Mouse (Mus musculus): ENCODE measurements around the gene Gas2l3. TPM values are rescaled to one million over a fixed set of nuclear protein-coding genes. Genes with fewer than 3 reads are reported as not detected.

Gene Gas2l3
- polyA plus RNA-seq, 1 experiment from 2014 or later = 6.4 TPM

DNA sequence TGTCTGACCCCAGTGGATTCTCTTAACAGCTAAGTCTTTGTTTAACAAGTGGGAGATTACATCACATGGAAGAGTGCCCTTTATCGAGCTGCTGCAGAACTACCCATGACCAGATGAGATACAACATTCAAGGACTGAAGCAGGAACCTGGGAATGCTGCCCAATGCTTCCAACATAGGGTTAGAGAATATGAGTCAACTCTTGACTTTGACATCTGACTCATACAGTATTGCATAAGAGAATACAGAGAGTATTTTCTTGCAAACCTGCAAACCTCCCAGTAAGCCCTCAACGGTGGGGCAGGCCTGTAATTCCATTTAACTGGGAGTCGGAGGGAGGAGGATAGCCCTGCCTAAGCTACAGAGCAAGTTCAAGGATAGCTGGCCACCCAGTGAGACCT, 15.0 kb upstream of the Gas2l3 start:
- Histone ChIP-seq H3K27ac (replicated peaks) (no peak overlapping the region), H3K9me3 (ENCODE audit: control insufficient read depth, low read length) (no peaks in the 10 kb centered on the region), H3K4me3 (ENCODE audit: low read depth, low read length) (no peak overlapping the region), H3K36me3 (ENCODE audit: control insufficient read depth, insufficient read depth, low read length) (no peaks in the 10 kb centered on the region), H3K27me3 (ENCODE audit: control insufficient read depth, insufficient read depth, low read length) (no peaks in the 10 kb centered on the region), H3K4me2 (replicated peaks; ENCODE audit: low read depth) (no peak overlapping the region), H3K9ac (ENCODE audit: low read length) (no peak overlapping the region), H3K4me1 (replicated peaks; ENCODE audit: control insufficient read depth, insufficient read depth) (no peaks in the 10 kb centered on the region)
- WGBS = 39% methylated on average over 3 of the region's 3 CpGs
- DNase-seq (ENCODE audit: low spot score) (peak; percentile 48), ATAC-seq (ENCODE audit: low FRiP score, low TSS enrichment) (peak; percentile 88)
- TF ChIP-seq EP300 (optimal IDR thresholded peaks at IDR 0.05) (no peak), CTCF (IDR thresholded peaks at IDR 0.05; ENCODE audit: low read depth) (no peak)

DNA sequence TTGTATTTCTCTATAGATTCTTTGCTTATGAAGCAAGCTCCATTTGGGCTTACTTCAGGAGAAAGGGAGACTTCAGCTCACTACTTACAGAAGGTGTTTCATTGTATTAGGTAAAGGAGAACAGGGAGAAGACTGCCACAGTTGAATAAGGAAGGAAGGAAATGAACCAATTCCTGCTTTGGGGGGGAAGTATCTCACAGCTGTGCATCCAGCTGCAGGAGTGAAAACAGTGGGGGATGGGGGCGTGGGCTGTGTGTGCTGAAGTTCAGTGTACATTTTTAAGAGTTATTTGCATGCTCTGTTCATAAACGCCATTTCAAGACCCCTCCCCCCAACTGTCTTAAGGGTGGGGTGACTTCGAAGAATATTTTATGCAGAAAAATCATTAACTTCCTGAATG, 10.0 kb upstream of the Gas2l3 start:
- H3K27ac ChIP-seq (replicated peaks) = no peak overlapping the region
- no peaks in the 10 kb centered on the region for H3K27me3 ChIP-seq (ENCODE audit: control insufficient read depth, insufficient read depth, low read length)
- H3K4me3 ChIP-seq (ENCODE audit: low read depth, low read length) = no peak overlapping the region
- TF ChIP-seq EP300 (optimal IDR thresholded peaks at IDR 0.05) (no peak), CTCF (IDR thresholded peaks at IDR 0.05; ENCODE audit: low read depth) (no peak)
- no peak for ATAC-seq (ENCODE audit: low FRiP score, low TSS enrichment)
- no peak overlapping the region for H3K9ac ChIP-seq (ENCODE audit: low read length)
- no peak for DNase-seq (ENCODE audit: low spot score)
- WGBS = 53% methylated on average over 3 of the region's 3 CpGs
- no peaks in the 10 kb centered on the region for H3K36me3 ChIP-seq (ENCODE audit: control insufficient read depth, insufficient read depth, low read length)
- no peak overlapping the region for H3K4me2 ChIP-seq (replicated peaks; ENCODE audit: low read depth)
- no peaks in the 10 kb centered on the region for H3K9me3 ChIP-seq (ENCODE audit: control insufficient read depth, low read length)
- no peaks in the 10 kb centered on the region for H3K4me1 ChIP-seq (replicated peaks; ENCODE audit: control insufficient read depth, insufficient read depth)

DNA sequence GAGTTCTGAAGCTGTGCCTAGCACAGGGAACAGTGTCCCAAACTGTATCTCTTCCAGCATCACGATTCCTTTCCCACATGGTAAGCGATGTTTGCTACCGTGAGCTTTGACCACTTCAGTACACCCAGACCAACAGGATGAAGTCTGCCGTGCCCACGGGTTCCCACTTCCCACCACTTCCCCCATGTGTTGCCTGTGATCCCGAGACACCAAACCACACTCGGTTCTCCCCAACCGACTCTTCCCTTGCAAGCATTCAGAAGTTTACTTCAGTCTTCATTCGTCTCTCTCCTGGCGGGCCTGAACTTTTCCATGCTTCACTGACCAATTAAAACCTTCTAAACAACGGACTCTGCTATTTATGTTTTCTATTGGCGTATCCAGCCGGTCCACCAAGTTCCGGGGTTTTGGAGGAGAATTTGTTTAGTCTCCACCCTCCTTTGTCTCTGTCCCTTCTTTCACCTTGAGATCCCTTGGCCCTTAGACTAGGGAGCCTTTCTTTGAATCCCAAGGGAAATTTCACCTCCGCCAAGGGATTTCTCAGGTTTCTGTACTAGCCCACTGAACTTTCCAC, 9.4 kb upstream of the Gas2l3 start:
- no peak overlapping the region for H3K4me3 ChIP-seq (ENCODE audit: low read depth, low read length)
- WGBS = 75% methylated on average over 15 of the region's 15 CpGs
- DNase-seq (ENCODE audit: low spot score) = no peak
- H3K9ac ChIP-seq (ENCODE audit: low read length) = no peak overlapping the region
- no peak for ATAC-seq (ENCODE audit: low FRiP score, low TSS enrichment)
- TF ChIP-seq EP300 (optimal IDR thresholded peaks at IDR 0.05) (no peak), CTCF (IDR thresholded peaks at IDR 0.05; ENCODE audit: low read depth) (no peak)
- no peak overlapping the region for H3K4me2 ChIP-seq (replicated peaks; ENCODE audit: low read depth)
- no peaks in the 10 kb centered on the region for H3K9me3 ChIP-seq (ENCODE audit: control insufficient read depth, low read length)
- no peaks in the 10 kb centered on the region for H3K36me3 ChIP-seq (ENCODE audit: control insufficient read depth, insufficient read depth, low read length)
- H3K27ac ChIP-seq (replicated peaks) = no peak overlapping the region
- H3K27me3 ChIP-seq (ENCODE audit: control insufficient read depth, insufficient read depth, low read length) = no peaks in the 10 kb centered on the region
- no peaks in the 10 kb centered on the region for H3K4me1 ChIP-seq (replicated peaks; ENCODE audit: control insufficient read depth, insufficient read depth)

DNA sequence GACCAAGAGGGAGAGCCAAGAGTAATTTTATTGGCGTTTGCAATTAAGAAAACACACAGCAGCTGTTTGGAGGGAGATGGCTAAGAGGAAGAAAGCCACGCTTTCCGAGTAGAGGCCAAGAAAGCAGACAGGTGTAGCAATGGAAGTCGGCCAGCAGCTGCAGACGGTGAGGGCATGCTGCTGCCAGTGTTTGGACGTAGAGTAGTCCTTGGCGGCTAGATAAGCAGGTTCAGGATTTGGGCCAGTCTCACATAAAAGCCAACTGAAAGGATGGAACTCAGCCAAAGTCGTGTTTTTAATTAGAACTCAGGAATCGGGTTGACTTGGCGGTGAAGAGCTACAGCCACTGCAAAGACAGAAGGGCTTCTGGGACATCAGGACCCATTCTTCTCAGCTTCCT, 6.6 kb upstream of the Gas2l3 start:
- no peaks in the 10 kb centered on the region for H3K9me3 ChIP-seq (ENCODE audit: control insufficient read depth, low read length)
- no peaks in the 10 kb centered on the region for H3K4me1 ChIP-seq (replicated peaks; ENCODE audit: control insufficient read depth, insufficient read depth)
- H3K9ac ChIP-seq (ENCODE audit: low read length) = no peak overlapping the region
- no peaks in the 10 kb centered on the region for H3K27me3 ChIP-seq (ENCODE audit: control insufficient read depth, insufficient read depth, low read length)
- H3K27ac ChIP-seq (replicated peaks) = no peak overlapping the region
- 33% methylated on average over 10 of the region's 10 CpGs for WGBS
- H3K4me2 ChIP-seq (replicated peaks; ENCODE audit: low read depth) = no peak overlapping the region
- TF ChIP-seq CTCF (IDR thresholded peaks at IDR 0.05; ENCODE audit: low read depth) = no peak
- no peak for TF ChIP-seq EP300 (optimal IDR thresholded peaks at IDR 0.05)
- DNase-seq (ENCODE audit: low spot score) (no peak), ATAC-seq (ENCODE audit: low FRiP score, low TSS enrichment) (no peak)
- no peaks in the 10 kb centered on the region for H3K36me3 ChIP-seq (ENCODE audit: control insufficient read depth, insufficient read depth, low read length)
- H3K4me3 ChIP-seq (ENCODE audit: low read depth, low read length) = no peak overlapping the region

DNA sequence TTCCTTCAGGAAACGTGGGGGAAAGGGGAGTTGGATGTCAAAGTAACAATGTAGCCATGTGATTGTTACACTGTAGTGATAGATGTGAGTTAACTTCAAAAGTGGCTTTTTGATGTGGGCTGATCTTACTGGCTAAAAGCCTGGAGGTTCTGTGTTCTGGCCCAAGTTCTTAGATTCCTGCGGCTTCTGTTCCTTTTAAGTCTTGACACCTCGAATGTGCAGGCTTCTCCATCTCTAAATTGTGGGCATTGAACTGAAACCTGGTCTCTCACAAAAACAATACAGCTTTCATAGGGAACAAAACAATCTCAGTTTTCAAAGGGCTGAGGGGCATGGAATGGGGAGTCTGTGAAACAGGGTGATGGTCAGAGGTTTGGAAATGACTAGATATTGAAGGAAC, 614 bp upstream of the Gas2l3 start:
- no peak overlapping the region for H3K9ac ChIP-seq (ENCODE audit: low read length)
- no peaks in the 10 kb centered on the region for H3K4me1 ChIP-seq (replicated peaks; ENCODE audit: control insufficient read depth, insufficient read depth)
- no peaks in the 10 kb centered on the region for H3K9me3 ChIP-seq (ENCODE audit: control insufficient read depth, low read length)
- peak overlapping the region; percentile 45 for H3K27ac ChIP-seq (replicated peaks)
- no peak for ATAC-seq (ENCODE audit: low FRiP score, low TSS enrichment)
- 41% methylated on average over 3 of the region's 3 CpGs for WGBS
- TF ChIP-seq EP300 (optimal IDR thresholded peaks at IDR 0.05) (no peak), CTCF (IDR thresholded peaks at IDR 0.05; ENCODE audit: low read depth) (no peak)
- no peaks in the 10 kb centered on the region for H3K27me3 ChIP-seq (ENCODE audit: control insufficient read depth, insufficient read depth, low read length)
- H3K36me3 ChIP-seq (ENCODE audit: control insufficient read depth, insufficient read depth, low read length) = no peaks in the 10 kb centered on the region
- peak overlapping the region; percentile 94 for H3K4me2 ChIP-seq (replicated peaks; ENCODE audit: low read depth)
- DNase-seq (ENCODE audit: low spot score) = no peak
- H3K4me3 ChIP-seq (ENCODE audit: low read depth, low read length) = peak overlapping the region; percentile 75

GRCm38 (mm10) chr10:89443115-89443622, 598 bp downstream of the Gas2l3 start:
- Histone ChIP-seq H3K4me3 (ENCODE audit: low read depth, low read length) (peak overlapping the region; percentile 75), H3K9ac (ENCODE audit: low read length) (peak overlapping the region; percentile 69), H3K36me3 (ENCODE audit: control insufficient read depth, insufficient read depth, low read length) (no peaks in the 10 kb centered on the region), H3K27me3 (ENCODE audit: control insufficient read depth, insufficient read depth, low read length) (no peaks in the 10 kb centered on the region), H3K9me3 (ENCODE audit: control insufficient read depth, low read length) (no peaks in the 10 kb centered on the region), H3K4me2 (replicated peaks; ENCODE audit: low read depth) (peak overlapping the region; percentile 94), H3K4me1 (replicated peaks; ENCODE audit: control insufficient read depth, insufficient read depth) (no peaks in the 10 kb centered on the region), H3K27ac (replicated peaks) (peak overlapping the region; percentile 63)
- WGBS = 0% methylated on average over 17 of the region's 17 CpGs
- TF ChIP-seq CTCF (IDR thresholded peaks at IDR 0.05; ENCODE audit: low read depth) (no peak), EP300 (optimal IDR thresholded peaks at IDR 0.05) (no peak)
- ATAC-seq (ENCODE audit: low FRiP score, low TSS enrichment) = peak; percentile 39
- DNase-seq (ENCODE audit: low spot score) = peak; percentile 23
